Mouse (Mus musculus): ENCODE results near the gene Olfr1205.

The Olfr1205 gene

GRCm38 (mm10) chr2:88829437-88829836 is at the start of gene Olfr1205:
TSS of gene Olfr1205 (plus strand) at chr2:88829737.
- no peak for DNase-seq (ENCODE audit: low read depth, low spot score)

- no peak for DNase-seq (ENCODE audit: low read depth, low spot score)
These were observed 36.8 kb upstream of the Olfr1205 start, which contains the start of gene Olfr1201 for GRCm38 (mm10) chr2:88792736-88793135. TSS of gene Olfr1201 (plus strand) at chr2:88793036.

GRCm38 (mm10) chr2:88814196-88814595 is 15.3 kb upstream of the Olfr1205 start, which contains the start of gene Olfr1202:
TSS of gene Olfr1202 (plus strand) at chr2:88814496.
- no peak for DNase-seq (ENCODE audit: low read depth, low spot score)

GRCm38 (mm10) chr2:88838477-88838876 is 8.9 kb downstream of the Olfr1205 start:
- no peak for DNase-seq (ENCODE audit: low read depth, low spot score)

GRCm38 (mm10) chr2:88848992-88849391 is 19.5 kb downstream of the Olfr1205 start, which contains the start of gene Olfr1204:
TSS of gene Olfr1204 (plus strand) at chr2:88849292.
- no peak for DNase-seq (ENCODE audit: low read depth, low spot score)

- DNase-seq (ENCODE audit: low read depth, low spot score) = no peak
These were observed 33.4 kb downstream of the Olfr1205 start, which contains the start of gene Olfr1206 for GRCm38 (mm10) chr2:88862931-88863330. TSS of gene Olfr1206 (plus strand) at chr2:88863231.

Measured in brain, embryonic 18.5 days (tissue).